Mouse (Mus musculus) kidney, embryonic 14.5 days (tissue): ENCODE measurements around the gene Jup. TPM values are rescaled to one million over a fixed set of nuclear protein-coding genes. Genes with fewer than 3 reads are reported as not detected.

ENCODE experiments used
- ATAC-seq: fragments of 200-750 bp; cut with Nextera tagmentation; 2 replicates; pipeline ENCODE4 v1.8.0; 2017; ENCODE audit warnings: moderate number of reproducible peaks, mild to moderate bottlenecking, moderate TSS enrichment, moderate library complexity; ENCODE audit not compliant: low FRiP score, low TSS enrichment
- H3K27ac ChIP-seq: fragments of 300-500 bp; sonication (generic); 2 replicates; pipeline ENCODE4 v1.5.1; 2014; ENCODE audit warnings: low read depth, mild to moderate bottlenecking, low read length, moderate library complexity, mixed read lengths
- H3K27me3 ChIP-seq: fragments of 300-500 bp; sonication (generic); 2 replicates; pipeline ENCODE4 v1.6.1; 2014; ENCODE audit warnings: mild to moderate bottlenecking, low read length; ENCODE audit not compliant: control insufficient read depth, insufficient read depth
- H3K36me3 ChIP-seq: fragments of 300-500 bp; sonication (generic); 2 replicates; pipeline ENCODE4 v1.6.1; 2014; ENCODE audit warnings: low read length, mixed read lengths; ENCODE audit not compliant: control insufficient read depth, insufficient read depth
- H3K4me1 ChIP-seq: fragments of 300-500 bp; sonication (generic); 2 replicates; pipeline ENCODE4 v1.6.1; 2014; ENCODE audit warnings: low read length, mixed read lengths; ENCODE audit not compliant: control insufficient read depth, insufficient read depth
- H3K4me2 ChIP-seq: fragments of 300-500 bp; sonication (generic); replicated peaks from 2 replicates; pipeline ENCODE4 v1.6.1; 2014; ENCODE audit warnings: low read depth, mild to moderate bottlenecking, low read length
- H3K4me3 ChIP-seq: fragments of 300-500 bp; sonication (generic); 2 replicates; pipeline ENCODE4 v1.5.1; 2014; ENCODE audit warnings: mild to moderate bottlenecking, low read length
- H3K9ac ChIP-seq: fragments of 300-500 bp; sonication (generic); 2 replicates; pipeline ENCODE4 v1.6.1; 2014; ENCODE audit warnings: low read depth, mild to moderate bottlenecking, low read length, moderate library complexity
- H3K9me3 ChIP-seq: fragments of 300-500 bp; sonication (generic); 2 replicates; pipeline ENCODE4 v1.6.1; 2016; ENCODE audit warnings: low read length; ENCODE audit not compliant: control insufficient read depth
- WGBS: fragments of 180-500 bp; shearing (Covaris S2); extraction: QIAGEN DNeasy Blood & Tissue Kit; methylation state at CpG from one replicate; pipeline ENCODE4 v1.1.7; 2014; 5-methylcytosine and 5-hydroxymethylcytosine counted together
- polyA plus RNA-seq: library from polyadenylated mRNA; unstranded; fragments of >200 nt; fragmentation: Nextera tagmentation; extraction: Ambion mirVana; gene quantifications from 2 replicates; pipeline ENCODE4 v1.2.1, GENCODE M21; 2014

The Jup gene
- polyA plus RNA-seq, 1 experiment from 2014 or later: 84.7 TPM

DNA sequence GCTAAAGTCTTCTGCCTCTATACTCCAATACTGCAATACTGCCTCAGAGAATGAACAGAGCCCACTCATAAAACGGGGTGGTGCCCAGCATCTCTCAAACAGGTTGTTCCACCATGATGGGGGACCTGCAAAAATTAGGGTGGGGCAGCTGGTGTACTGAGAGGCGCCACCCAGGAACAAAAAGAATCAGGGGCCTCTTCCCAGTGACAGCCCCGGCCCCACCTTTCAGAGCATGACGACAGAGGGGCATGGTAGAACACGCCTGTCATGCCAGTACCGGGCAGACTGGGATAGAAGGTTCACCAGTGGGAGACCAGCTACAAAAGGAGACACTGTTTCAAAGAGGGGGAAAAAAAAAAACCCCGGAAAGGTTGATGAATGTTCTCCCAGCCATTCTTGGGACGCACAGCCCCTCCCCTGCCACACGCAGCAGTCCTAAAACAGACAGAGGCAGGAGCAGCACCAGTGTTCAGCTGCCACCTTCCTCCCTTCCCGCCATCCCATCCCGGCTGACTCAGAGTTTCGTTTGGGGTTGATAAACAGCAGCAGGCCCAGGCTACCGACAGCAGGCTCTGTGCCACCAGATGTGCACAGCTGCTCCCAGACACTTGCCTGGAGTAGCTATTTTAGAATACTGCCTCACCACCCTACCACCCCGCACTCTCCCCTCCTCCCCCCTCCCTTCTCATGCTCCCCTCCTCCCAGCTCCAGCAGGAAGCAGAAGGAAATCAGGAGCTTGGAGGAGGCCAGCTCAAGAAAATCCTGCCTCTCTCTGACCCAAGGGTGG lies 9.8 kb downstream of the Jup start:
- 36% methylated on average over 14 of the region's 14 CpGs for WGBS
- ATAC-seq: 0 out of 2 replicates have a peak, but pooled peaks have one; percentile 28
- Histone ChIP-seq H3K36me3 (peaks cover 29% of the 10 kb centered on the region), H3K27ac (peak overlapping the region; percentile 80; the same call in 1 of the 2 replicates), H3K9ac (no peak overlapping the region), H3K27me3 (no peaks in the 10 kb centered on the region), H3K9me3 (no peaks in the 10 kb centered on the region), H3K4me1 (peaks cover 54% of the 10 kb centered on the region), H3K4me3 (no peak overlapping the region), H3K4me2 (peak overlapping the region; percentile 24)

DNA sequence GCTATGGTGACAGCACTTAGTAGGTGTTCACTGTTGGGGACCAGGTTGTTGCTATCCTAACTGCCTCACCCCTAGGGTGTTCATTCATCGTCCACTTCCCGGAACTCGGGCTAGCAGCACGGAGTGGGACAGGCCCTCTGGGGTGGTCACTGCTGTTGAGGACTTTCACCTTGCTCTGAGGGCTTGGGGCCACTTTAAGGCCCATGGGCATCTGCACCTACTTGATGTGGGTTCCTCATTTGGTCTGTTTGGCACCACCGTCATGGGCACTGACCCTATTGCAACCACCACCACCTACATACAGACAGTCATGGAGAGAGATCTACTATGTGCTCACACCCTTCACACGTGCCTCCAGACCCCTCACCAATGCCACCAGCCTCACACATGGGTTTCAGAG lies 10.5 kb downstream of the Jup start:
- WGBS: 77% methylated on average over 6 of the region's 6 CpGs
- peaks cover 35% of the 10 kb centered on the region for H3K36me3 ChIP-seq
- peak overlapping the region; percentile 80; the same call in 1 of the 2 replicates for H3K27ac ChIP-seq
- ATAC-seq: no peak
- no peak overlapping the region for H3K4me2 ChIP-seq
- no peaks in the 10 kb centered on the region for H3K9me3 ChIP-seq
- H3K4me1 ChIP-seq: peaks cover 53% of the 10 kb centered on the region
- H3K9ac ChIP-seq: no peak overlapping the region
- no peaks in the 10 kb centered on the region for H3K27me3 ChIP-seq
- no peak overlapping the region for H3K4me3 ChIP-seq

DNA sequence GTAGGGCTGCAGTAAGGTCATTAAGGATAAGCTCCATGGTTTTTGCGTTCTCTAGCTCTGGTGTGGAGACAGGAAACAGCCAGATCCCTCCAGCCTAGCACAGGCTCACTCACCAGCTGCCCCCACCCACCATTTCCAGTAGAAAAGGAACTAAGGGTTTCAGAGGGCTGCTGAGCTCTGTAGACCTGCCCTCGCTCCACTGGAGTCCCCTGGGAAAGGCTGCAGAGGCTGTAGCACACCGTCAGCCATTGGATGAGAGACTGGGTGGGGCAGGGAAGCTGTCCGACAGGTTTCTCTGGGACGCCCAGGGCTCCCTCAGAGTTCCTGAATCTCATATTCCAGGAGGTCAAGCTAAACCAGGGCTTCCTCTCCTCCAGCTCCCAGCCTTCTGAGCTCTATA lies 11.0 kb downstream of the Jup start:
- peaks cover 48% of the 10 kb centered on the region for H3K4me1 ChIP-seq
- 62% methylated on average over 5 of the region's 5 CpGs for WGBS
- no peak overlapping the region for H3K4me3 ChIP-seq
- ATAC-seq: no peak
- no peaks in the 10 kb centered on the region for H3K9me3 ChIP-seq
- H3K4me2 ChIP-seq: no peak overlapping the region
- H3K36me3 ChIP-seq: peaks cover 37% of the 10 kb centered on the region
- H3K27ac ChIP-seq: peak overlapping the region; percentile 80; the same call in 1 of the 2 replicates
- no peaks in the 10 kb centered on the region for H3K27me3 ChIP-seq
- no peak overlapping the region for H3K9ac ChIP-seq

DNA sequence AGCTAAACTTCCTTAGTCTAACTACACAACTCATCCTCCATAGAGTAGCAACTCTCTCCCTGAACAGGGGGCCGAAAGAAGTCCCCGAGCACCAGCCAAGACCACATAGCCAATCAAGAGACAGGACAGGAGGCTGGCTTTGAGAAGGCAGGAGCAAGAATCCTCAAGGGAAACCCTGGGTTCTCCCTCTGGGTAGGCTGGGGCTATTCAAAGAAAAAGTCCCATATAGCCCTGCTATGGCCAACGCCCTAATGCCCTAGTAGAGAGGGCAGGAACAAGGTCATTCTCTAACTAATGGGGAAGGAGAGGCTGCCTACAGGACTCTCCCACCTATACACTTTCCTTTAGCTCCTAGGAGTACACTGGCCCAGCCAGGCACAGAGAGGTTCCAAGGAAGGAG lies 12.5 kb downstream of the Jup start:
- H3K4me1 ChIP-seq: peaks cover 33% of the 10 kb centered on the region
- H3K27me3 ChIP-seq: no peaks in the 10 kb centered on the region
- no peak overlapping the region for H3K4me2 ChIP-seq
- H3K9ac ChIP-seq: no peak overlapping the region
- ATAC-seq: no peak
- no peak overlapping the region for H3K4me3 ChIP-seq
- no peaks in the 10 kb centered on the region for H3K9me3 ChIP-seq
- no peak overlapping the region for H3K27ac ChIP-seq
- peaks cover 47% of the 10 kb centered on the region for H3K36me3 ChIP-seq
- 81% methylated on average over 3 of the region's 3 CpGs for WGBS

DNA sequence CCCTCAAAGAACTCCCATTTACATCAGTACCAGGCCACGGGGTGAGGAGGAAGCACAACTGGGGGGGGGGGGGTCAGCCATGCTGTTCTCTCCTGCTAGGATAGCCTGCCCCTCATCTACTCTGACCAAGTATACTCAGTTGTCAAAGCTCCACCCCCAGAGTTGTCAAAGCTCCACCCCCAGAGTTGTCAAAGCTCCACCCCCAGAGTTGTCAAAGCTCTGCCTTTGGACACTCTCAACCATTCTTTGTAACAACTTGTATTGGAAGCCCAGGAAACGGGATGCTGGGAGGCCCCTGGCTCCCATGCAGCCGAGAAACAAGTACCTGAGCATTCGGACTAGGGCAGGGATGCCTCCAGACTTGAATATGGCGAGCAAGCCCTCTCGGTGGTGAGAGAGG lies 14.9 kb downstream of the Jup start:
- Histone ChIP-seq H3K36me3 (peaks cover 66% of the 10 kb centered on the region), H3K4me1 (peaks cover 11% of the 10 kb centered on the region), H3K9me3 (no peaks in the 10 kb centered on the region), H3K27ac (no peak overlapping the region), H3K4me3 (no peak overlapping the region), H3K27me3 (no peaks in the 10 kb centered on the region), H3K4me2 (no peak overlapping the region), H3K9ac (no peak overlapping the region)
- ATAC-seq: no peak
- 88% methylated on average over 6 of the region's 6 CpGs for WGBS

DNA sequence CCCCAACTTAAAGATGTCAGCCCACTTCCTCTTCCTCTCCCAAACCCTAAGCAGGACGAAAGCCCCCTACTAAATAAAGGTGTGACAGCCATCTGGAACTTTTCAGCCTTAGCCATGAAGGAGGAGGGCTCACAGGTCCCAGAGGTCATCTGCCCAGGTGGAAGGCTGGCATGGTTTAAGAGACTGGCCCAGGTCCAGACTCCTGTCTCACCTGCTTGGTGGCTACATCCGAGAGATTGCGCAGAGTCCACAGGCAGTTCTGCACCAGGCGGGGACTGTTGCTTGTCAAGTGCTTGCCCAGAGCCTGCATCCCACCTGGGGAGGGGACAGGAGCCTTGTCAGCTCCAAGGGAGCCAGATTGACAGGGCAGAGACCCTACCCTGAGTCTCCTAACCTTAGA lies 18.3 kb downstream of the Jup start:
- no peak overlapping the region for H3K4me2 ChIP-seq
- no peaks in the 10 kb centered on the region for H3K4me1 ChIP-seq
- no peaks in the 10 kb centered on the region for H3K9me3 ChIP-seq
- no peak overlapping the region for H3K9ac ChIP-seq
- H3K27ac ChIP-seq: no peak overlapping the region
- H3K36me3 ChIP-seq: peaks cover 79% of the 10 kb centered on the region
- WGBS: 91% methylated on average over 4 of the region's 4 CpGs
- no peaks in the 10 kb centered on the region for H3K27me3 ChIP-seq
- no peak for ATAC-seq
- H3K4me3 ChIP-seq: no peak overlapping the region

DNA sequence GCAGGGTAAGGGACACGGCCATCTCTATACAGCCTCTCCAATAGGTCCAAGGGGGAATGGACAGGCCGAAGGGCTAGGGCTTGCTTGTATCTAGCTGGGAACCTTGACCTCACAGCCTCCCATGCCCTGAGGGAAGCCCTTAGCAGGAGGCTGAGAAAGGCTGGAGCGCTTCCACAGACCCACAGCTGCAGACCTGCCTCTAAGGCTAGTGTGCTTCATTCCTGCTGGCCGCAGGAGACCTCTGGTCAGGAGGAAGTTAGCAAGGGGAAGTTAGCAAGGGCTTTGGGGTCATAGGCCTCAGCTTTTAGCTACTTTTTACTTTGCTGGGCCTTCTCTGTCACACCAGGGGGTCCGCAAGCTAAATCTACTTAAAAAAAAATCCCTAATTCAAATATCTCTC lies 19.1 kb downstream of the Jup start:
- H3K9me3 ChIP-seq: no peaks in the 10 kb centered on the region
- no peak overlapping the region for H3K4me2 ChIP-seq
- H3K4me1 ChIP-seq: no peaks in the 10 kb centered on the region
- H3K27me3 ChIP-seq: no peaks in the 10 kb centered on the region
- no peak overlapping the region for H3K4me3 ChIP-seq
- no peak overlapping the region for H3K9ac ChIP-seq
- no peak overlapping the region for H3K27ac ChIP-seq
- ATAC-seq: no peak
- WGBS: 92% methylated on average over 5 of the region's 5 CpGs
- peaks cover 80% of the 10 kb centered on the region for H3K36me3 ChIP-seq

DNA sequence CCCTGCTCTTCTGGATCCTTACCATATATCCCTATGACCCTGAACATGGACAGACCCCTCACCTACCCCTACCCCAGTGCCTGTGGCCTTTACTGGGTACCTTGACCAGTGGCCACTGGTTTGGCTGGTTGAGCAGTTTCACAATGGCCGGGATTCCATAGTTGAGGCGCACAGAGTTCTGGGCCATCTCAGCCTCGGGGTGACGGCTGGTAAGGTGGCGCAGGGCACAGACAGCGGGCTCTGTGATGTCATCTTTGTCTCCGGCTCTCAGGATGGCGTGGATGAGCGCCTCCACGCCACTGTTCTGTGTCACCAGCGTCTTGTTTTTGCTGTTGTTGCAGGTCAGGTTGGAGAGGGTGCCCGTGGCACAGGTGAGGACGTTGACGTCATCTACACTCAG lies 19.6 kb downstream of the Jup start:
- no peak overlapping the region for H3K4me2 ChIP-seq
- WGBS: 94% methylated on average over 14 of the region's 14 CpGs
- no peaks in the 10 kb centered on the region for H3K27me3 ChIP-seq
- no peak for ATAC-seq
- no peak overlapping the region for H3K4me3 ChIP-seq
- H3K9me3 ChIP-seq: no peaks in the 10 kb centered on the region
- H3K9ac ChIP-seq: no peak overlapping the region
- H3K4me1 ChIP-seq: no peaks in the 10 kb centered on the region
- peaks cover 79% of the 10 kb centered on the region for H3K36me3 ChIP-seq
- H3K27ac ChIP-seq: no peak overlapping the region

DNA sequence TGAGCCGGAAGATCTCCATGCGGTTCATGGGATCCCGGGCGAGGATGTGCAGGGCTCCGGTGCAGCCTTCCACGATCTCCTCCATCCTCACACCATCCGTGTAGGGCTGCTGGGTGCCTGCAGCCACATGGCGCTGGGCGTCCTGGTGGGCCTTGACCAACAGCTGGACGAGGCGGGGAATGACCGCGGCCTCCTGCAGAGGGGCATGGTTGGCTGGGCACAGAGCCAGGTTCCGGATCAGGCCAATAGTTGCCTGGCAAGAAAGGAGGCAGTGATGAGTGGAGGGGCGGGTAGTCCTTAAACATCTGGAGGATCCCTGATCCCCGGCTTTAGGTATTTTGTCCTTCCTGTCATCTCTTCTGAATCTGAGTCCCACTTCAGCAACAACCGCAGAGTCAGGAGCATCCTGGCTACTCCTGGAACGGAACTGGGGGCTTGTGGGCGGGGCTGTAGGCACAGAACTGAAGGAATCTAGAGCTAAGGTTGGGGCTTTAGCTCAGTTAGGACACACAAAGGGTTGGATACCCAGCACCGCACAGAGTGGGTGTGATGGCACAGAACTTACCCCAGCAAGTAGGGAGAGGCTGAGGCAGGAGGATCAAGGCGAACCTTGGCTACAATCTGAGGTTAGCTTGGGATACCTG lies 20.7 kb downstream of the Jup start:
- H3K4me3 ChIP-seq: no peak overlapping the region
- peaks cover 79% of the 10 kb centered on the region for H3K36me3 ChIP-seq
- no peak overlapping the region for H3K4me2 ChIP-seq
- WGBS: 90% methylated on average over 21 of the region's 21 CpGs
- H3K27me3 ChIP-seq: no peaks in the 10 kb centered on the region
- no peak overlapping the region for H3K9ac ChIP-seq
- no peaks in the 10 kb centered on the region for H3K9me3 ChIP-seq
- ATAC-seq: no peak
- no peaks in the 10 kb centered on the region for H3K4me1 ChIP-seq
- no peak overlapping the region for H3K27ac ChIP-seq
